Mouse (Mus musculus): ENCODE data around the gene Washc4.
"Not testable (repeated sequence)": the region's sequence is repeated elsewhere in the genome, so short reads cannot be mapped to it uniquely, and the experiment has no call there.

Gene Washc4

DNA sequence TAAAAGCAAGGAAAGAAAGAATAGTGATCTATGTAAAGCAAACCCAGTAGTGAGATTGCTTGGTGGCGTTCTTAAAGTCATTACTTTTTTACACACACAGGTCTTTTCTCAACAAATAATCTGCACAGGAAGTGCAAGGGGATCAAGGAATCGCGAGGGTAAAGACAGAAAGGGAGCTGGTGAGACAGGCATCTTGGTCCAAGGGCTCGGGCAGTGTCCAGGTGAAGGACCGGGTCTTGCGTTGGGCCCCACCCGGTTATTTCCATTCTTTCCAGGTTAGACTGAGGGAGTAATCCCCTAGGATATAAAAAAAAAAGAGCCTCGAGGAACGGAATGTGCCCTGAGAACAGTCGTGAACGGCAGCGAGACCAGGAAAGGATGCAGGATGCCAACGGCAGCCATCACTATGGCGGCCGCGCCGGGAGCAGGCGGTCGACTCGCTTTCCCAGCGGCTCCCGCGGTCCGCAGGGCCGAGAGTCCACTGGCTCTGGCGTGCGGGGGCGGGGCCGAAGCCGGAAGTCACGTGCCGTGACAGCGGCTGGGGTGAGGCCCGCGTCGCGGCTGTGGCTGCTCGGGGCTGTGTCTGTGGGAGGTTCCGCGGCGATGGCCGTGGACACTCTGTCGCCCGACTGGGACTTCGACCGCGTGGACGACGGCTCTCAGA is at the start of gene Washc4:
Gene Washc4, plus strand, starts transcription at position 314 of the 664 bp plus-strand sequence.
- DNase-seq (ENCODE audit: low read depth, low spot score): peak; percentile 78

DNA sequence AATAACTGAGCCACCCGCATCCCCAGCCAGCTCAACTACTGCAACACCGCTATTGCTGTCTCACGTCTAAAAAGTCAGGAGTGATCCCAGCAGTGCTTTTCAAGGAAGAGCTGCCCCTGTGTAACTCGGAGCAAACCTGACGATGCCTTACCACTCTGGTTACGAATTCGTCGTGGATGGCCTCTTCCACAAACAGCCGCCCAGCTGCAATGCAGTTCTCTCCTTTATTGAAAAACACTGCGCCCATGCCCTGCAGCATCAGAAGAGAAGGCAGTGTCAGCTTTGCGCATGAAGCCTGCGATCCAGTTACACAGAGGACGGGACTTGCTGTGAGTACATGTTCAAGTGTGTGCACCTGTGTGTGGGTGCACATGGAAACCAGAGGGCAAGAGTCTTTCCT is 46.2 kb upstream of the Washc4 start:
- DNase-seq (ENCODE audit: low read depth, low spot score): no peak

DNA sequence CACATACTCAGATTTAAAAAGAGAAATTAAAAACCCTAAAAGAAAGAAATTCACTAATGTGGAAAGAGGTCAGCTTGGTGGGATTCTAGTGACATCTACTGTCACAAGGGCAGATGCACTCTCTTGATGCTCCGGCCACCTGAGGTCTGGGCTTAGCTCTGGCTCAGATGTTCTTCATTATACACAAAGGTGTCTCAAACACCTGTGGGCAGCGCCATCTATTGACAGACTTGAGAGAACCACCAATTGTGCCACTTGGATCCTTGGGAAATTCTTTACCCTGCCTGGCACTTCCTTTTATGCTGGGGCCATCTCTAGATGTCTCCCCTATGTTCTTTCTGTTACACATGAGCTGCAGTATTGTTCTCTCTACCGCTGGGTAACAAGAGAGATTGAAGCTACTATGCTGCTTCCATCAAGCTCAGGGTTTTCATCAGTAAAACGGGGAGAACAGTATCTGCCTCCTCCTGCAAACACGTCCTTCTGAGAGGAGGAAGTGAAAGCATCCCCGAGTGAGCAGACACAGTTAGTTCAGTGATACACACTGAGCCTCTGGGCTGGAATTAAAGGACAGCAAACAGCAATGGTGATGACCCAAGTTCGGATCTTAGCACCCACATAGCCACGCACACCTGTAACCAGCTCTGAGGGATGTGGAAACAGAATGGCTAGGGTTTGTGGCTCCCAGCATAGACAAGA is 34.4 kb upstream of the Washc4 start:
- DNase-seq (ENCODE audit: low read depth, low spot score): no peak

DNA sequence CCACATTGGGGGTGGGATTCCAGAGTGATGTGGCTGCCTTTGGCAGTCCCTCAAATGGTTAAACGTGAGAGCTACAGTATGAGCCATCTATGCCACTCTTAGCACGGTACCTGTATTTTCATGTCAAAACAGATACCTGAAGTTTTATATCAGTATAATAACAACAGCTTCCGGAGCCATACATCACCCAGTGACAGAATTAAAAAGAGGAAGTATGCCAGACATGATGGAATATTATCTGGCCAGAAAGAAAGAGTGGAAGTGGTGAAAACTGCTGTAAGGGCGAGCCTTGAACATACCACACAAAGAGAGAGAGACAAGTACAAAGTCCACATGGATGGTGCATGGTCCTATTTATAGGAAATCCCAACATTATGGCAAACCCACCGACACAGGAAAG is 32.2 kb upstream of the Washc4 start:
- no peak for DNase-seq (ENCODE audit: low read depth, low spot score)

DNA sequence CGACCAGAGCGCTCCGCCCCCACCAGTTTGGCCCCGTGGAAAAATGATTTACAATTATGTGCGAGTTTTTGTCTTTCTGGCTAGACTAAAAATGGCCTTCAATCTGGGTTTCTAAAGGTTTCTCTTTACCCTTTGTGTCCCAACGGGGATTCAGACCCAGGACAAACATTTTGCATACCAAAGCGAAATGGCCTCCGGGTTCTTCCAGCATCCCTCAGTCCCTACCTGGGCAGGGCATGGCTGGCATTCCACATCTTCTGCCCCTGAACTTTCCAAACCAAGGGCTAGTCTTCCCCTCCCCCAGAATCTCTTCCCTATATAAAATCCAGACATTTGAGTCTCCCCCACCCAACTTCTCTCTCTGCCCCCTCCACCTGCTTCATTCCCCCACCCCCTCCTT is 29.8 kb upstream of the Washc4 start:
- DNase-seq (ENCODE audit: low read depth, low spot score): no peak

DNA sequence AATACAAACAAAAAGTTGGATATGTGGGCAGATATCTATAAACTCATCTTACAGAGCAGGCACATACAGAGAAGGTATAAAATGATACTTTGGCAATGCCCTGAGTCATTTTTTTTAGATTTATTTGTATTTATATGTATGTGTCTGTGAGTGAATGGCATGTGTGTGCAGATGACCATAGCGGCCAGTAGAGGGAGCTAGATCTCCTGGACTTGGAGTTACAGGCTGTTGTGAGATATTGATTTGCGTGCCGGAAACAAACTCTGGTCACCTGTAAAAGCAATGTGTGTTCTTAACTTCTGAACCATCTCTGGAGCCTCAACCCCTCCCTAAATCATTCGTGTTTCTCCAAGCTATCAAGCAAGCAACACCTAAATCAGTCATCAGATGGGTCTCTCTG is 22.6 kb upstream of the Washc4 start:
- DNase-seq (ENCODE audit: low read depth, low spot score): no peak

DNA sequence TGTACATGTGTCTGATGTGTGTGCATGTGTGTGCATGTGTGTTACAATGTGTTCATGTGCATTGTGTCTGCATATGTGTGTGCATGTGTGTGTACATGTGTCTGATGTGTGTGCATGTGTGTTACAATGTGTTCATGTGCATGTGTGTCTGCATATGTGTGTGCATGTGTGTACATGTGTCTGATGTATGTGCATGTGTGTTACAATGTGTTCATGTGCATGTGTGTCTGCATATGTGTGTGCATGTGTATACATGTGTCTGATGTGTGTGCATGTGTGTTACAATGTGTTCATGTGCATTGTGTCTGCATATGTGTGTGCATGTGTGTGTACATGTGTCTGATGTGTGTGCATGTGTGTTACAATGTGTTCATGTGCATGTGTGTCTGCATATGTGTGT is 19.3 kb upstream of the Washc4 start:
- not testable (repeated sequence) for DNase-seq (ENCODE audit: low read depth, low spot score)

DNA sequence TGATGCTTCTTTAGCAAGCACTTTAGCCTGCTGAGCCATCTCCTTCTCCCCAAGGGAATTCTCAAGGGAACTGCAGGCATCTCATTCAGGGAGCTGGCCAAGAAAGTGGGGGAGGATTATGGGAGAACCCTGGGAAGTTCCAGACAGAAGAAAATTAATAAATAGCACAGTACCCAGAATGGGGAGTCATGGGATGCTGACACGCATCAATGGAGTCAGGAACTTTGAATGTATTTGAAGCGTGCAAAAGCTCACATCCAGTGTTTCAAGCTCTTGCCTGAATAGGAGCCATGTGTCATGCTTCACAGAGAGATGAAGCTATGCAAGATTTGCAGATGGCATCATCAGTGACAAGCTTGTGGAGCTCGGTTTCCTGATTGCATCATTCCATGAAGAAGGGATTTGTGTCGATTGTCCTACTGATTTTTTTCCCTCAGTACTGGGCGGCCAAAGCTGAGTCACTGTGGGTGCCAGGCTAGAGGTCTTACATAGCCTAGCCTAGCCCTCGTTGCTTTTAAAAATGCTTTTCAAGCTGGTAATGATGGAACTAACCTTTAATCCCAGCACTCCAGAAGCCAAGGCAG is 13.1 kb upstream of the Washc4 start:
- DNase-seq (ENCODE audit: low read depth, low spot score): no peak

DNA sequence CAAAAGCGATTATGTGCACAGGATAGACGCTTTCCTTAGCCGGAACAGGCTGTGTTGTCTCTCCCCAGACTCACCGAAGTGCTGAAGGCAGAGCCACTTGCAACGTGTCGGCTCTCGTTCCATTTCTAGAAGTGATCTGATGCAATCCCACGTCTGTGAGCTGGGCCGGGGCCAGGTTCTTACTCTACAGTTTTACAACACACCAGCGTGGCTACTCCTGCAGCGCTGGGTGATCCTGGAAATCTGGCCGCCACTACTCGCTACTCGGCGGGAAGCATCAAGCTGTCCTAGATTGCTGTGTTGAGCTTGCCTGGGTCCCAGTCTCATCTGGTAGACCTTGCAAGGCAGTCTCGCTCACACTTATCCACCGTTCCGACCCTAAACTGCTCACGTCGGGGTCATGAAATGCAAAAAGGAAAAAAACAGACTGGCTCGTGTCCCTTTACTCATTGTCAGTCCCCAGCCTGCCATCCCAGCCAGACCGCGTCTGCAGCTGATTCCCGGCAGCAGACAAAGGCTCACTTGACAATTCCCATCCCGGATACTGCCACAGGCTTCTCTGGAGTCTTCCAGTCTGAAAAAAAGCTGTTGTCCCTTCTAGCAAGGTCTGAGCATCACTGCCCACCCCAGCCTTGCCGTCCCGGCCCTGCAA is 10.2 kb upstream of the Washc4 start:
- peak; percentile 16 for DNase-seq (ENCODE audit: low read depth, low spot score)

DNA sequence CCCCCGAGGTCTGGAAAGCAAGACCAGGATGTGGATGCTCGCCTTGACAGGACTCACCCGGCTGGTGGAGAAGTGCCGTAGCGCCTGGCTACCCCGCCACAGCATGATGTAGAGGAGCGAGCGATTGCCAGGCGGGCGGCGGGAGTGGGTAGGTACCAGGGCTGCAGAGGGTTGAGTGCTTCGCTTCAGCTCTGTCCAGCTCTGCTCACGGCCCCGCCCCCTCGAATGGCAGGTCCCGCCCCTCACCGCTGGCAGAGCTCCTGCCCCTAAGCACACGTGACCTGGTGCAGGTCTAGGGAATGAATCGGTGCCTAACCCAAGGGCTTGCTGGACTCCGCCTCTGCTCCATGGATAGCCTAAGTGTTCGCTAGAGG is 9.7 kb upstream of the Washc4 start, which contains the start of gene Aldh1l2:
Gene Aldh1l2, minus strand, starts transcription at position 231 of the 374 bp plus-strand sequence.
- DNase-seq (ENCODE audit: low read depth, low spot score): peak; percentile 30

DNA sequence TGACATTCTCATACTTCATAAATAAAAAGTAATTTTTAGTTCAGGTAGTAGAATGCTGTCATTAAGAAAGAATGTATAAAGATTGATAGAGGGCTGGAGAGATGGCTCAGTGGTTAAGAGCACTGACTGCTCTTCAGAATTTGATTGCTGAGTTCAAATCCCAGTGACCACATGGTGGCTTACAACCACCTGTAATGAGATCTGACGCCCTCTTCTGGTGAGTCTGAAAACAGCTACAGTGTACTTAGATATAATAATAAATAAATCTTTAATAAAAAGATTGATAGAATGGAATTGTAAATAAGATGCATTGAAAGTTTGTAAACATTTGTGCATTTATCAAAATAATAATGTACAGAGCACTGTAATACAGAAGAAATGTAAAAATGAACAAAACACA is 7.1 kb upstream of the Washc4 start:
- no peak for DNase-seq (ENCODE audit: low read depth, low spot score)

DNA sequence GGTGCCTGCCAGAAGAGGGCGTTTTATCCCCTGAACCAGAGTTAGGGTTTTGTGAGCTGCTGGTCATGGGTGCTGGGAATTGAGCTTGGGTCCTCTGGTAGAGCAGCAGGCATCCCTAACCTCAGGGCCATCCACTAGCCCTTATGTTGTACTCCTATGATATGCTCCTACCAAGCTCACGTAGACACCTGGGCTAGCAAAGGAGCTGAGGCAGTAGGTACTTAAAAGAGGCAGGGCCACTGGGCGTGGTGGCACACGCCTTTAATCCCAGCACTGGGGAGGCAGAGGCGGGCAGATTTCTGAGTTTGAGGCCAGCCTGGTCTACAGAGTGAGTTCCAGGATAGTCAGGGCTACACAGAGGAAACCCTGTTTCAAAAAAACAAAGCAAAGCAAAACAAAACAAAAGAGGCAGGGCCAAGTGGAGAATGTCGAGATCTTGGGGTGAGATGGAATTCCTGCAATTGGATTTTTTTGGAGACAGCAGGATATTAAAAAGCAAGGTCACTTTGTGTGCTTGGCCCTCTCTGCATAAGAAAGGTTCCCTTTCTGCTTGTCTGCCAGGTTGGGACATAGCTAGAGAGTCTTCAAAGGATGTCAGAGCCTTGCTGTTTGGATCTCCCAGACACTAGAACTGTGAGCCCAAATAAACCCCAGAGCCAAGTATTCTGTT is 4.1 kb upstream of the Washc4 start:
- no peak for DNase-seq (ENCODE audit: low read depth, low spot score)

DNA sequence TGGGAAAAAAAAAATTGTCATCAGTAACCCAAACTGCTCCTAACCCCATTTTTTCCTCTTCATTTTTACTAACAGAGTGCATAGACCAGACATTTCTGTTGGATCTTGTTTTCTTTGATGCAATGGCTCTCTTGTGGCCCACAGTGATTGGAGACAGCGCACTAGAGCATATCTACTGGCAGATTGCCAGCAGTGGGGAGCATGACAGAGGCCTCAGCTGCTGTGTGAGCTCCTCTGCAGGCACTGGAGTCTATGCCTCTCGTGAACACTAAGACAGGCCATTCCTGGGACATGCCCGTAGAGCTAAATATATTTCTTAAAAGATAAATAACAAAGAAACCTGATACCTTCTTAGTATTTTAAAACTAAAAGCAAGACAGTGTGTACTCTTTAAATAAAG is 3.5 kb upstream of the Washc4 start:
- no peak for DNase-seq (ENCODE audit: low read depth, low spot score)

DNA sequence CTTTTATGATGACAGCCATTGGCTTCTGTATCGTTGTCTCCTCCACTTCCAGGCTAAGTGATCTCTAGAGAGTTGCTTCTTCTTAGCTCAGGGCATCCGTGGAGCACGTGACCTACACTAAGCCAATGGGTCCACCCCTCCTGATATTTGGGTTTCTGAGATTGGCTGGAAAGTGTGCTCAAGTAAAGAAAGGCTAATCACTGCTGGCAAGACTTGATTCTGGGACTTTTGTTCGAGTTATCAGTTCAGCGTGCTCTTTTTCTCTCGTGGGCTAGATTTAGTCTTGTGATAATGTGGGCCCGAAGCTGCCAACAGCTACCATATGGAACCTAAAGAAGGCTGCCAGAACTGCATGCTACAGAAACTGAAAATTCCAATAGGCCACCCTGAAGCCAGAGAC is 1.3 kb upstream of the Washc4 start:
- DNase-seq (ENCODE audit: low read depth, low spot score): peak; percentile 12

DNA sequence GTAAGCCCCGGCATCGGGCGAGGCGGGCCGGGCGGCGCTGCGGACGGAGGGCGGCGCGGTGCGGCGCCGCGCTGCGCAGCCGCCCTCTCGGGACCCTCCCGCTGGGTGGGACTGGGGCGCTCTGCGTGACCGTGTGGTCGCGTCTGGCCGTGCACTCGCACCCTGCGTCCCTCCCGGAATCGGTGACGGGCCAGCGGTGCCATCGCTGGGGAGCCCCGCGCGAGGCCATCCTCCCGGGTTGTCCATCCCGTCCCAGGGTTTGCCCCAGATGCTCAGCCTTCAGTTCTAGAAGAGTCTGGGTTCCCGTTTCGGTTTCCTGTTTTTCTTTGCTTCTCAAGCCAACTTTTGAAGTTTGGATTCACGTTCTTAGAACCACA is 539 bp downstream of the Washc4 start:
- peak; percentile 10 for DNase-seq (ENCODE audit: low read depth, low spot score)

DNA sequence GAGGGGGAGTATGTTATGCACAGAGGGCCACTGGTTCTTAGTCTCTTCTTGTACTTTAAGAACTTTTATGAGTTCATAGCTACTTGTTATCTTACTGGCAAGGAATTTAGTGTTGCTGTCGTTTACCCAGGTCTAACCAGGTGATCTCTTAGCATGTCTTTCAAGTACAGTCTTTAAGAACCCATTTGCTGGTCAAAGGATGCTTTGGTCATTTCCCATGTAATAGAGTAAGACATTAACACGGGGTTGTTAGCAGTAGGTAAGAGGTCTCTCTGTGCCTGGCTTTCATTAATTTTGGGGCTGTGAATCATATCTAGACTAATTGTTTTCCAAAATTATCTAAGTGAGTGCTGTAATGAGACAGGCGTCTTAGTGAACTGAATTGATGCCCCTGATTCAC is 1.8 kb downstream of the Washc4 start:
- no peak for DNase-seq (ENCODE audit: low read depth, low spot score)

DNA sequence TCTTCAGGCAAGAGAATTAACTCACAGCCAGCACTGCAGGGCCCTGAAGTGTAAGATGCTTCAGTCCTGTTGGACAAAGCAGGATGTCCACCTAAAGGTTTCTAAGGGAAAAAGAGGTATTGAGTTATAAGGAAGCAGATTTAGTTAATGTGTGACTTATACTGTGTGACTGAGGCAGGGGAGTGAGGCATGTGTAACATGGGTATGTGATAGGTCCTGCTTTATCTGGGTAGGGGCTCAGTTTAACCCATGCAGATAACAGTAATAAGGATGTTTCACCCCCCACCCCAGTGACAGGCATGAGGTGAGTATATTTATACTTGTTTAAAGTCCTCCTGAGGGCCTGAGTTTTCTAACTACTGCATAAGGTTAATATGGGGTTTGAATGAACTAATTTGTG is 19.5 kb downstream of the Washc4 start:
- no peak for DNase-seq (ENCODE audit: low read depth, low spot score)

DNA sequence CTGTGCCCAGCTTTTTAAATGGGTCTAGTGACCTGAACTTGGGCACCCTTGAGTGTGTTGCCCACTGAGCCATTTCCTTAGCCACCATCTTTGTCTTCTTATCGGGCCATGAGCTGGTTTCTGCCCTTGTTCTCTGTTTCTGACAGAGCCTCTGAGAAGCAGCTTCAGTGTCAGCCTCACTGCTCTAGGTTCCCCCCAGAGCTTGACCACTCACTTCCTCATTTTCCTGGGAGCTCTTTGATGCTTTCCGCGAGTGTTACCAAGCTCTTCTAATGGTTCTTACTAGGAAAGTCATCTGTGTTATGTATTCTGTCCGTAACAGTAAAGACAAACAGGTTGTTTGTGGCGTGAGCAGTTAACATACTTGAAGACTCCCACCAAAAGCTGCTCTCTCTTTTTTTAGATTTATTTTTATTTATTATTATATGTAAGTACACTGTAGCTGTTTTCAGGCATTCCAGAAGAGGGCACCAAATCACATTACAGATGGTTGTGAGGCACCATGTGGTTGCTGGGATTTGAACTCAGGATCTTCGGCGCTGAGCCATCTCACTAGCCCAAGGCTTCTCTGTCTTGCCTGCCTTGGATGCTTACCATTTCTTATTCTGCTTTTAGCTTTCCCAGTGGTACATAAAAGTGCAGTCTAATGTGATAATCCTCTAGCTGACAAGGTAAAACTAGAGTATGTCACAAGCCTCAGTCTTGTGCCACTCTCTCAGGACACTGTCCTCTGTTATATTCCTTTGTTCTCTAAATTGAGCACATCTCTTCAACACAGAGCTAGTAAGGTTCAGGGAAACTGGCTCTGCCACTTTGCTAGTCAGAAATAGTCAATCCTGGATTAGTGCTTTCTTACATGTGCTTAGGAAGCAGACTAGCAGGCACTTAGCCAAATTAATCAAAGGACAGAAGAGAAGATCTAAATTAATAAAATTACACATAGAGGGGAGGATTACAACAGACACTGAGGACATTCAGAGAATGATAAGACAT is 22.2 kb downstream of the Washc4 start:
- DNase-seq (ENCODE audit: low read depth, low spot score): no peak

DNA sequence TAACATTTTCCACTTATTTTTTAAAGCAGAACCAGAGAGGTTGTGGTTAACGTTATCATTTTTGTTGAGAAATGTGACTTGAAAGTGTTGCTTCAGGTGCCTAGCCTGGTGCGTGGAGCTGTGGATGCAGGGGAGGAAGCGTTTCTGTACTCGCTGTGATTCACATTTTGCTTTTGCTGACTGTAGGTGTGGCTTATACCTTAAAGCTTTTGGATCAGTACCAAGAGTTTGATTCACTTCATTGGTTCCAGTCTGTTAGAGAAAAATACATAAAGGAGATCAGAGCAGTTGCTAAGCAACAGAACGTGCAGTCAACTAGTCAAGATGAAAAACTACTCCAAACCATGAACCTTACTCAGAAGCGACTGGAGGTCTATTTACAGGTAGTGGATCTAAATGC is 47.2 kb downstream of the Washc4 start:
- no peak for DNase-seq (ENCODE audit: low read depth, low spot score)

DNA sequence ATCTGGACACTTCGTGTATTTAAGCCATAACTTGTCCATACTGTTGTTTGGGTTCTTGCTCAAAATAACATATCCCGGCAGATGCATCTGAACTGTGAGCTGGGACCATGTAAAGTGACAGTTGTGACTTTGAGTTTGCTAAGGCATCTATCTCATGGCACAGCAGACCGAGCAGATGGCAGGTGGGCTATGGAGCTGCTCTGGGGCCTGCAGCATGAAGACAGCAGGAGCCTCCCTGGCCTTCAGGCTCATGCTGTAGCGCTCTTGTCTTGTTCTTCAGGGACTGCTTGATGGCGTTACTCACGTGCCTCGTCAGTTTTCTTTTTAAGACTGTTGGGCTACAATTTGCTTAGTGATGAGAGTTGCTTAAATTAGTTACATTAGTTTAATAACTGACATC is 49.1 kb downstream of the Washc4 start:
- DNase-seq (ENCODE audit: low read depth, low spot score): no peak

DNA sequence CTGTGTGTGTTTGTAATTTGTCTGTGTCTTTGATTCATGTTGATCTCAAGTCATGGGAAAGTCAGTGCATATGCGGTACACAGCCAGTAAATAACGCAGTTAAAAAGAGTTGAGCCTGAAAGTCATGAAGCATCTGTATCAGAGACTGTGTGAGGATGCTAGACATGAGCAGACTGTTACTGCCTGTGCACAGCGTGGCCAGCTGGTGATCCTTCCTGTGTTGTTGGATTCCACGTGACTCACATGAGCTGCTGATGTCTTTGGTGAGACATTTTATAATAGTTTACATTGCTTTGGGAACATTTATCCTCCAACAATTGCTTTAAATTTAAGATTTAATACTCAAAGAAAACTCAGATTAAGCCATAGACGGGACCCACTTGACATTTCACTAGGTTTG is 51.0 kb downstream of the Washc4 start:
- DNase-seq (ENCODE audit: low read depth, low spot score): no peak
